Mouse (Mus musculus) gastrocnemius, postnatal 14 days (tissue): ENCODE data around the gene Pde4d. TPM values are rescaled to one million over a fixed set of nuclear protein-coding genes. Genes with fewer than 3 reads are reported as not detected.

ENCODE experiments used
- DNase-seq: peaks from one replicate; pipeline ENCODE4 v3.0.0; 2021; ENCODE audit warnings: mixed read lengths
- intact Hi-C: fragments of 180-260 bp; cut with DNase I; formaldehyde crosslinking; loops from one replicate; pipeline ENCODE4 v1.15.1; 2025; ENCODE audit warnings: low total_unique reads
- total RNA-seq, 2 experiments: library from RNA; stranded (reverse); gene quantifications; 2 replicates each; pipeline ENCODE4 v1.2.3; 2021

Gene Pde4d
- total RNA-seq, 2 experiments from 2014 or later: 91.2 to 126 TPM

GRCm38 (mm10) chr13:109825891-109826290 lies 1376.1 kb downstream of the Pde4d start:
- intact Hi-C loops: no loop called here
- no peak for DNase-seq

GRCm38 (mm10) chr13:109827341-109827740 lies 1377.6 kb downstream of the Pde4d start:
- intact Hi-C loops: no loop called here
- DNase-seq: no peak

- intact Hi-C loops: no loop called here
- no peak for DNase-seq
Measured at GRCm38 (mm10) chr13:109827909-109828308, 1378.2 kb downstream of the Pde4d start.

- no peak for DNase-seq
- intact Hi-C loops: no loop called here
Measured at GRCm38 (mm10) chr13:109829444-109829843, 1379.7 kb downstream of the Pde4d start.

GRCm38 (mm10) chr13:109834935-109835334 lies 1385.2 kb downstream of the Pde4d start:
- DNase-seq: no peak
- intact Hi-C loops: no loop called here

- intact Hi-C loops: no loop called here
- DNase-seq: no peak
Measured at GRCm38 (mm10) chr13:109837453-109837852, 1387.7 kb downstream of the Pde4d start.

GRCm38 (mm10) chr13:109837921-109838320 lies 1388.2 kb downstream of the Pde4d start:
- DNase-seq: no peak
- intact Hi-C loops: no loop called here

GRCm38 (mm10) chr13:109840251-109840650 lies 1390.5 kb downstream of the Pde4d start:
- DNase-seq: no peak
- intact Hi-C loops: no loop called here

- intact Hi-C loops: no loop called here
- DNase-seq: no peak
Measured at GRCm38 (mm10) chr13:109841140-109841822, 1391.5 kb downstream of the Pde4d start.

- DNase-seq: no peak
- intact Hi-C loops: no loop called here
Measured at GRCm38 (mm10) chr13:109842982-109843381, 1393.2 kb downstream of the Pde4d start.

- DNase-seq: no peak
- intact Hi-C loops: no loop called here
Measured at GRCm38 (mm10) chr13:109844828-109845227, 1395.1 kb downstream of the Pde4d start.

GRCm38 (mm10) chr13:109863826-109864225 lies 1414.1 kb downstream of the Pde4d start:
- intact Hi-C loops: no loop called here
- DNase-seq: no peak

GRCm38 (mm10) chr13:109864311-109864710 lies 1414.6 kb downstream of the Pde4d start:
- no peak for DNase-seq
- intact Hi-C loops: no loop called here

GRCm38 (mm10) chr13:109880392-109880791 lies 1430.6 kb downstream of the Pde4d start:
- intact Hi-C loops: no loop called here

GRCm38 (mm10) chr13:109881161-109881857 lies 1431.6 kb downstream of the Pde4d start:
- intact Hi-C loops: no loop called here
- DNase-seq: no peak

More at GRCm38 (mm10) chr13:109880392-109880791, 1430.6 kb downstream of the Pde4d start:
- DNase-seq: no peak

- intact Hi-C loops: no loop called here
- DNase-seq: no peak
Measured at GRCm38 (mm10) chr13:109883636-109884035, 1433.9 kb downstream of the Pde4d start.

- no peak for DNase-seq
- intact Hi-C loops: no loop called here
Measured at GRCm38 (mm10) chr13:109884812-109885211, 1435.1 kb downstream of the Pde4d start.

- intact Hi-C loops: no loop called here
- DNase-seq: no peak
Measured at GRCm38 (mm10) chr13:109888293-109888692, 1438.5 kb downstream of the Pde4d start.

GRCm38 (mm10) chr13:109891194-109891909 lies 1441.6 kb downstream of the Pde4d start:
- no peak for DNase-seq
- intact Hi-C loops: no loop called here

- intact Hi-C loops: no loop called here
- no peak for DNase-seq
Measured at GRCm38 (mm10) chr13:109891910-109892265, 1442.1 kb downstream of the Pde4d start.
